Mouse (Mus musculus): ENCODE measurements around the gene Ddx6. TPM values are rescaled to one million over a fixed set of nuclear protein-coding genes. Genes with fewer than 3 reads are reported as not detected.

Gene Ddx6
- polyA plus RNA-seq, 1 experiment, result 25.6 TPM

GRCm38 (mm10) chr9:44606646-44607045, 2.0 kb downstream of the Ddx6 start:
- TF ChIP-seq GATA1 (IDR thresholded peaks at IDR 0.05; ENCODE audit: low read length), result no peak

- no peak for TF ChIP-seq GATA1 (IDR thresholded peaks at IDR 0.05; ENCODE audit: low read length)
These were observed 2.6 kb downstream of the Ddx6 start for GRCm38 (mm10) chr9:44607306-44607705.

GRCm38 (mm10) chr9:44610371-44610770, 5.7 kb downstream of the Ddx6 start:
- TF ChIP-seq GATA1 (IDR thresholded peaks at IDR 0.05; ENCODE audit: low read length), result no peak

- TF ChIP-seq GATA1 (IDR thresholded peaks at IDR 0.05; ENCODE audit: low read length), result no peak
These were observed 16.4 kb downstream of the Ddx6 start for GRCm38 (mm10) chr9:44621114-44621513.

GRCm38 (mm10) chr9:44624390-44624789, 19.7 kb downstream of the Ddx6 start:
- TF ChIP-seq GATA1 (IDR thresholded peaks at IDR 0.05; ENCODE audit: low read length), result no peak

- no peak for TF ChIP-seq GATA1 (IDR thresholded peaks at IDR 0.05; ENCODE audit: low read length)
These were observed 21.6 kb downstream of the Ddx6 start for GRCm38 (mm10) chr9:44626268-44626667.

GRCm38 (mm10) chr9:44637551-44638169, 33.0 kb downstream of the Ddx6 start:
- no peak for TF ChIP-seq GATA1 (IDR thresholded peaks at IDR 0.05; ENCODE audit: low read length)

- TF ChIP-seq GATA1 (IDR thresholded peaks at IDR 0.05; ENCODE audit: low read length), result no peak
These were observed 36.1 kb downstream of the Ddx6 start for GRCm38 (mm10) chr9:44640646-44641357.

- TF ChIP-seq GATA1 (IDR thresholded peaks at IDR 0.05; ENCODE audit: low read length), result no peak
These were observed 36.9 kb downstream of the Ddx6 start for GRCm38 (mm10) chr9:44641616-44642015.

GRCm38 (mm10) chr9:44643103-44643502, 38.4 kb downstream of the Ddx6 start:
- TF ChIP-seq GATA1 (IDR thresholded peaks at IDR 0.05; ENCODE audit: low read length), result no peak

- TF ChIP-seq GATA1 (IDR thresholded peaks at IDR 0.05; ENCODE audit: low read length), result no peak
These were observed 39.5 kb downstream of the Ddx6 start for GRCm38 (mm10) chr9:44644186-44644585.

- TF ChIP-seq GATA1 (IDR thresholded peaks at IDR 0.05; ENCODE audit: low read length), result no peak
These were observed 40.8 kb downstream of the Ddx6 start for GRCm38 (mm10) chr9:44645481-44645880.

GRCm38 (mm10) chr9:44645924-44646323, 41.2 kb downstream of the Ddx6 start:
- TF ChIP-seq GATA1 (IDR thresholded peaks at IDR 0.05; ENCODE audit: low read length), result no peak

GRCm38 (mm10) chr9:44646366-44646765, 41.7 kb downstream of the Ddx6 start:
- no peak for TF ChIP-seq GATA1 (IDR thresholded peaks at IDR 0.05; ENCODE audit: low read length)

- no peak for TF ChIP-seq GATA1 (IDR thresholded peaks at IDR 0.05; ENCODE audit: low read length)
These were observed 42.3 kb downstream of the Ddx6 start for GRCm38 (mm10) chr9:44647026-44647425.

GRCm38 (mm10) chr9:44647656-44648055, 43.0 kb downstream of the Ddx6 start:
- no peak for TF ChIP-seq GATA1 (IDR thresholded peaks at IDR 0.05; ENCODE audit: low read length)

- TF ChIP-seq GATA1 (IDR thresholded peaks at IDR 0.05; ENCODE audit: low read length), result no peak
These were observed 44.2 kb downstream of the Ddx6 start for GRCm38 (mm10) chr9:44648881-44649281.
